Mouse (Mus musculus) heart, embryonic 12.5 days (tissue): Measurements from ENCODE around the gene Plcb1. TPM values are rescaled to one million over a fixed set of nuclear protein-coding genes. Genes with fewer than 3 reads are reported as not detected.

Experiments
- ATAC-seq: fragments of 200-750 bp; cut with Nextera tagmentation; 2 replicates; pipeline ENCODE4 v1.8.0; 2017; ENCODE audit warnings: moderate TSS enrichment, moderate library complexity; ENCODE audit not compliant: insufficient number of reproducible peaks, low FRiP score
- H3K27ac ChIP-seq: fragments of 300-500 bp; sonication (generic); 2 replicates; pipeline ENCODE4 v1.5.1; 2016; ENCODE audit warnings: mild to moderate bottlenecking, moderate library complexity; ENCODE audit not compliant: poor library complexity, severe bottlenecking
- H3K27me3 ChIP-seq: fragments of 300-500 bp; sonication (generic); replicated peaks from 2 replicates; pipeline ENCODE4 v1.6.1; 2016; ENCODE audit warnings: mild to moderate bottlenecking, moderate library complexity
- H3K36me3 ChIP-seq: fragments of 300-500 bp; sonication (generic); 2 replicates; pipeline ENCODE4 v1.6.1; 2016; ENCODE audit warnings: mild to moderate bottlenecking, moderate library complexity
- H3K4me1 ChIP-seq: fragments of 300-500 bp; sonication (generic); replicated peaks from 2 replicates; pipeline ENCODE4 v1.6.1; 2016; ENCODE audit warnings: mild to moderate bottlenecking
- H3K4me2 ChIP-seq: fragments of 300-500 bp; sonication (generic); 2 replicates; pipeline ENCODE4 v1.6.1; 2016; ENCODE audit warnings: mild to moderate bottlenecking, moderate library complexity
- H3K4me3 ChIP-seq: fragments of 300-500 bp; sonication (generic); 2 replicates; pipeline ENCODE4 v1.5.1; 2016; ENCODE audit warnings: mild to moderate bottlenecking
- H3K9ac ChIP-seq: fragments of 300-500 bp; sonication (generic); 2 replicates; pipeline ENCODE4 v1.6.1; 2016; ENCODE audit warnings: mild to moderate bottlenecking, moderate library complexity
- H3K9me3 ChIP-seq: fragments of 300-500 bp; sonication (generic); replicated peaks from 2 replicates; pipeline ENCODE4 v1.6.1; 2016; ENCODE audit warnings: mild to moderate bottlenecking, moderate library complexity
- WGBS: fragments of 180-500 bp; shearing (Covaris S2); methylation state at CpG from one replicate; pipeline ENCODE4 v1.1.7; 2016; 5-methylcytosine and 5-hydroxymethylcytosine counted together
- polyA plus RNA-seq: library from polyadenylated mRNA; unstranded; fragments of >200 nt; fragmentation: Nextera tagmentation; extraction: Ambion mirVana; gene quantifications from 2 replicates; pipeline ENCODE4 v1.2.1, GENCODE M21; 2016

Plcb1 gene
- 6.1 and 8.2 TPM in 2 replicates for polyA plus RNA-seq

GRCm38 (mm10) chr2:134785970-134786855 lies at the start of gene Plcb1:
TSS of gene Plcb1 (plus strand) at chr2:134786067.
- peak within 1 kb of the TSS; percentile 92 for H3K4me2 ChIP-seq
- H3K27ac ChIP-seq = no peak within 1 kb of the TSS
- H3K4me1 ChIP-seq = peaks cover 9% of the 10 kb centered on the region; the same call in 1 of the 2 replicates
- peak within 1 kb of the TSS; percentile 83 for H3K9ac ChIP-seq
- H3K4me3 ChIP-seq = peak within 1 kb of the TSS; percentile 76
- H3K36me3 ChIP-seq = no peaks in the 10 kb centered on the region
- no peaks in the 10 kb centered on the region for H3K9me3 ChIP-seq
- WGBS = under 1% methylated on average over 87 of the region's 88 CpGs
- H3K27me3 ChIP-seq = peaks cover 8% of the 10 kb centered on the region; the same call in 1 of the 2 replicates
- peak; percentile 94 for ATAC-seq

- Histone ChIP-seq H3K4me1 (no peaks in the 10 kb centered on the region), H3K4me2 (no peak overlapping the region), H3K27ac (no peak overlapping the region), H3K36me3 (no peaks in the 10 kb centered on the region), H3K9me3 (no peaks in the 10 kb centered on the region), H3K4me3 (no peak overlapping the region), H3K9ac (no peak overlapping the region), H3K27me3 (no peaks in the 10 kb centered on the region)
- no peak for ATAC-seq
These were observed 30.3 kb upstream of the Plcb1 start for GRCm38 (mm10) chr2:134755537-134755936.

GRCm38 (mm10) chr2:134756086-134756485 lies 29.8 kb upstream of the Plcb1 start:
- H3K9ac ChIP-seq = no peak overlapping the region
- H3K36me3 ChIP-seq = no peaks in the 10 kb centered on the region
- no peak for ATAC-seq
- no peaks in the 10 kb centered on the region for H3K9me3 ChIP-seq
- 48% methylated on average over 1 of the region's 1 CpGs for WGBS
- H3K27ac ChIP-seq = no peak overlapping the region
- H3K4me2 ChIP-seq = no peak overlapping the region
- H3K4me3 ChIP-seq = no peak overlapping the region
- no peaks in the 10 kb centered on the region for H3K4me1 ChIP-seq
- no peaks in the 10 kb centered on the region for H3K27me3 ChIP-seq

DNA sequence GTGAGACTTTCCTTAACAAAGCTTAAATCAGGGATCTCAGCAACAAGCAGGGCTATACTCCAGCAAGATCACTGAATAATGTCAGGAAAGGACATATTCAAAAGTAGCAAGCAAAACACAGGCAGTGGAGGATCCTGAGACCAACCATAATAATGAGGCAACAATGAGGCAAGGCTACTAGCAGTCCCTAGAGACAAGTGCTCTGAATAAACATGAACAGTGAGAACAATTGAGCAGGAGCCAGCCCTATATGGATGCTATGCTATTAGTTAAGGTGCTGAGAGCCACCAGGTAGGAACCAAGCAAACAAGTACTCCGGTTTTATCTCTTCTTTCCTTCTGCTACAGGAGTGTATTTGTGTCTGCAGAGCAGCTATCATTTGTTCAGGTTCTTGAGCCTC lies 24.8 kb upstream of the Plcb1 start:
- Histone ChIP-seq H3K27ac (no peak overlapping the region), H3K4me3 (no peak overlapping the region), H3K9me3 (no peaks in the 10 kb centered on the region), H3K4me1 (no peaks in the 10 kb centered on the region), H3K36me3 (no peaks in the 10 kb centered on the region), H3K27me3 (no peaks in the 10 kb centered on the region), H3K9ac (no peak overlapping the region), H3K4me2 (no peak overlapping the region)
- 78% methylated on average over 1 of the region's 1 CpGs for WGBS
- ATAC-seq = no peak

GRCm38 (mm10) chr2:134763406-134763990 lies 22.4 kb upstream of the Plcb1 start:
- Histone ChIP-seq H3K4me1 (no peaks in the 10 kb centered on the region), H3K9ac (no peak overlapping the region), H3K36me3 (no peaks in the 10 kb centered on the region), H3K27me3 (no peaks in the 10 kb centered on the region), H3K9me3 (no peaks in the 10 kb centered on the region), H3K4me3 (no peak overlapping the region), H3K4me2 (no peak overlapping the region), H3K27ac (no peak overlapping the region)
- no peak for ATAC-seq
- 91% methylated on average over 8 of the region's 8 CpGs for WGBS

- ATAC-seq = no peak
- no peak overlapping the region for H3K9ac ChIP-seq
- H3K36me3 ChIP-seq = no peaks in the 10 kb centered on the region
- WGBS = 69% methylated on average over 2 of the region's 2 CpGs
- H3K9me3 ChIP-seq = no peaks in the 10 kb centered on the region
- H3K27me3 ChIP-seq = no peaks in the 10 kb centered on the region
- no peaks in the 10 kb centered on the region for H3K4me1 ChIP-seq
- no peak overlapping the region for H3K4me2 ChIP-seq
- H3K4me3 ChIP-seq = no peak overlapping the region
- no peak overlapping the region for H3K27ac ChIP-seq
These were observed 21.4 kb upstream of the Plcb1 start for GRCm38 (mm10) chr2:134764506-134764905.

GRCm38 (mm10) chr2:134779826-134780225 lies 6.0 kb upstream of the Plcb1 start:
- H3K4me2 ChIP-seq = no peak overlapping the region
- H3K36me3 ChIP-seq = no peaks in the 10 kb centered on the region
- 66% methylated on average over 5 of the region's 5 CpGs for WGBS
- no peak overlapping the region for H3K27ac ChIP-seq
- H3K4me1 ChIP-seq = no peaks in the 10 kb centered on the region
- H3K9ac ChIP-seq = no peak overlapping the region
- no peak overlapping the region for H3K4me3 ChIP-seq
- no peak for ATAC-seq
- H3K9me3 ChIP-seq = no peaks in the 10 kb centered on the region
- H3K27me3 ChIP-seq = no peaks in the 10 kb centered on the region

DNA sequence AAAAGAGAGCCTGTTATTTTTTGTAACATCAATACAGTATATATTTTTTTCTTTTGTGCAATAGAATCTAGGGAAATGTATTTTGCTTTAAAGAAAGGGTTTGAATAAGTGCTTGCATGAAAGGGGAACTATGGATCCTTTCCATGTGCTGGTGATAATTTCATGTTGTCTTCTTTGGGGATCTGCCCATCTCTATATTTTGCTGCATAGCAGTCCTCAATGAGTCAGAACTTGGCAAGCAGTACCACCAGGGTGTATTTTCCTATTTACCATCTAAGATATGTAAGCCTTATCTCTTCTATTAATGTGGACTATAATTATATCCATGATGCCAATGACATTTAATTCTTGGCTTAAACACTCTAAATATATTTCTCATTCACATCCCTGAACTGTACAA lies 5.6 kb upstream of the Plcb1 start:
- H3K27ac ChIP-seq = no peak overlapping the region
- no peaks in the 10 kb centered on the region for H3K4me1 ChIP-seq
- no peaks in the 10 kb centered on the region for H3K9me3 ChIP-seq
- no peak overlapping the region for H3K9ac ChIP-seq
- ATAC-seq = no peak
- H3K36me3 ChIP-seq = no peaks in the 10 kb centered on the region
- no peak overlapping the region for H3K4me3 ChIP-seq
- no peak overlapping the region for H3K4me2 ChIP-seq
- no peaks in the 10 kb centered on the region for H3K27me3 ChIP-seq

DNA sequence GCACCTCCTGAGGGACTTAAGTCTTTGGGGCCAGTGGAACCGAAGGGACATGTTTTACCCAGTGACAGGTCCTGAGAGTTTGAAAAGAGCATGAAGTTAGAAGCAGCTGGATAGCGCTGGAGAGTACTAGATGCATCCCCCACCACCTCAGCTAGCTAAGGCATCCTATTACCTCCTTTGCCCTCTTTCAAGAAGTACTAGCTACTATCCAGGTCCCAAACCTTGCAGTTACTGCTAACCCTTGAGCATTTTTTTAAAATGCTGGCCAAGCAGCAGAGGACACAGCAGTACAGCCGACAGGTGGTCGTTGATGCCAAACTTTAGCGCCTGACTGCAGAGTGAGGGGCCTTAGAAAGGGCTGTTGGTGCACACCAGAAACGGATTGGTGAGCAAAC lies 986 bp downstream of the Plcb1 start:
- H3K4me3 ChIP-seq = peak overlapping the region; percentile 76
- peaks cover 8% of the 10 kb centered on the region; the same call in 1 of the 2 replicates for H3K27me3 ChIP-seq
- H3K9me3 ChIP-seq = no peaks in the 10 kb centered on the region
- no peaks in the 10 kb centered on the region for H3K36me3 ChIP-seq
- ATAC-seq = peak; percentile 13; the same call in 1 of the 2 replicates
- peak overlapping the region; percentile 92 for H3K4me2 ChIP-seq
- WGBS = 7% methylated on average over 6 of the region's 6 CpGs
- peaks cover 9% of the 10 kb centered on the region; the same call in 1 of the 2 replicates for H3K4me1 ChIP-seq
- peak overlapping the region; percentile 83 for H3K9ac ChIP-seq
- H3K27ac ChIP-seq = no peak overlapping the region

DNA sequence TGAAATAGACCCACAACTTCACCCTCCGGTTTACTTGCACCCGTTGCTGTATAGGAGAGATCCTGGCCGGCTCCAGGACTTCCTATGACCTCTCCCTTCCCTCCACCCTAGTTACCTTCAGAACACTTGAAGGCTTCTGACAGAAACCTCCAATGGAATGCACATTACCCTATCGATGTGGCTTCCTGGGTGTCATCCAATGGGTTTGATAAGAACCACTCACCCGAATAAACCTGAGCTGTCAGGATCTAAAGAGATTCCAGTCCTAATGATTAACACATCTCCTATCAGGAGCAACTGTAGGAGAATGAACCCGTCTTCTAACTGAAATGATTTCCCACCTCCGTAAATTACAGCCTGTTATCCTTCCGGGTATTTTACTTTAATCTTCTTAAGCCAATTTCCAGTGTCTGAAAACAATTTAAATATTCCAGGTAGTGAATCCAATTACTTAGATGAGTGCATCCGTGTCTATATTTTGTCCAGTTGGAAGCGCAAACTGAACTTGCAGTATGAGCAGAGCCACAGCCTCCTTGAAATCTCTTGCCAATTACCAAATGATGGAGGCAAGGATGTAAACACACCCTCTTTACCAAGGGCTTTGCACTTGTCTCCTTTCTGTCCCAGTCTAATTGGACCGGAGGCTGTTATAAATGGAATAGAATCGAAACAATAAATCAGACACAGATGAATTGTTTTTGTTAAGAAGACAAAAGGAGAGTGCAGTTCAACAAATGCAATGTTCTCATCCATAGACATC lies 1.6 kb downstream of the Plcb1 start:
- Histone ChIP-seq H3K36me3 (no peaks in the 10 kb centered on the region), H3K9ac (0 out of 2 replicates have a peak overlapping the region, but pooled peaks have one; percentile 83), H3K27ac (no peak overlapping the region), H3K9me3 (no peaks in the 10 kb centered on the region), H3K4me2 (peak overlapping the region; percentile 92), H3K27me3 (peaks cover 8% of the 10 kb centered on the region; the same call in 1 of the 2 replicates), H3K4me1 (peaks cover 9% of the 10 kb centered on the region; the same call in 1 of the 2 replicates), H3K4me3 (peak overlapping the region; percentile 76)
- ATAC-seq = no peak
- 51% methylated on average over 12 of the region's 12 CpGs for WGBS

DNA sequence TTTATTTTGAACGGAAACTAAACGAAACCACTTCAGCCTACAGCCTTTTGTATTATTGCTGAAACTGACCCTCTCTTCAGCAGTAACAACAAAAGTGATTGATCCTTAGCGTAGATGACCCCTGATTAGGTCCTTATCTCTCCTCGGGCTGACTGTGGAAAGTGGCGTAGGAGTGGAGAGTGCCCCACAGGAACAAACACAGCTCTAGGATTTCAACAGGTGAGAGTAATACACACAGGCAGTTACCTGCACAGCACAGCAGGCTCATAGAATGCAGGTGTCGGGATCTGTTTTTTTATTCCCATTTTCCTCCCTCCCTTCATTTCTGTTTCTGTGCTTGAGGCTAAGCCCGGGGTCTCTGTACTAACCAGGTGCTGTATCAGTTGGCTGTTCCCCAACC lies 7.1 kb downstream of the Plcb1 start:
- Histone ChIP-seq H3K36me3 (no peaks in the 10 kb centered on the region), H3K27ac (no peak overlapping the region), H3K4me3 (no peak overlapping the region), H3K9me3 (no peaks in the 10 kb centered on the region), H3K4me1 (peaks cover 6% of the 10 kb centered on the region; the same call in 1 of the 2 replicates), H3K4me2 (peak overlapping the region; percentile 39; the same call in 1 of the 2 replicates), H3K27me3 (0 out of 2 replicates have a peak, but pooled peaks cover 5% of the 10 kb centered on the region), H3K9ac (no peak overlapping the region)
- WGBS = 54% methylated on average over 7 of the region's 7 CpGs
- no peak for ATAC-seq
